Comparison of ENCODE assay signal across 8 mouse cellular contexts in the genomic region with DNA sequence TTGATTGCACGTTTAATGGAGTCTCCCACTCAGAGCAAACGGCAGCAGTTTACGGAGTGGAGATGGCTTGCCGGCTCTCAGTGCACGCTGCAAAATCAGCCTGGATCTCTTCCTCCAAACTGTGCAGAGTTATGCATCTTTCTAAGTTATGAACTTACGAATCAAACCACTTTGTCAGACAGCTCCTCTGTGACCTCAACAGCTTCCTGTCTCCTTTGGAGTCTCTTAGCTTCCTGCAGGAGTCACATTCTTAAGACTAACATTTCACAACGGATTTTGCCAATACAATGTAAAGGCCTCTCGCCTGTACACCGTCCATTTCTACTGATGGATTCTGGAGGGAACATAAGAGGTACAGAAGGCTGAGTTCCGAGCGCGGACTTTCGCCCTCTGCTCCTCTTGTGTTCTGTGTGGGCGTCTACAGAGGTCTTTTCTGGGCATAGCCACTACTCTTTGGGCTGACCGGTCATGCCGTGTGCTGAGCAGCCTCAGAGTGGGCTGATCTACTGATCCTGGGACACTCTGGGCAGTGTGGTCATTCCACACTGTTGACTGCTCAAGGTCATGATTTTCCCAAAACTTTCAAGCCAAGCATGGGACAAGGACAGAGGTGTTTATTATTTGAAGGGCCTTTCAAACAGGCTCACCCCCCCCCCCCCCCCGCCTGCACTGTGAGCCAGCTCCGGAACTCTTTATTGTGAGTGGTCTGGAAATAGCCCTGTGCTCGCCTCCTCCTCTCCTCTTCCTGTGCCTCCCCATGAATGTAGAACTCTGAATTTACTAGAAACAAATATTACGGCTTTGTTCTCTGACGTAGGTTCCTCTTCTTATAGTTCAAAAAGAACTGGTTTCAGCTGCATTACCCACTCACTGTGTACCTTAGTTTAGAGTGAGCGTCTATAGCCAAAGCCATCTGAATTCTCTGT.
DNase-seq lines count a peak whose midpoint lies in the region; ATAC-seq and TF ChIP-seq lines count a peak whose summit lies in the region.

No protein-coding gene starts in this region.

- 54% methylated on average over 22 of the region's 22 CpGs for WGBS in liver, adult 2 months
- 89% methylated on average over 22 of the region's 22 CpGs for WGBS in forebrain, embryonic 11.5 days

- no peak overlapping the region for H3ac ChIP-seq in myocyte (ENCODE audit: control insufficient read depth, insufficient read length)

- no peaks in the 10 kb centered on the region; the same call in 1 of the 2 replicates for H3K4me1 ChIP-seq in liver, adult 2 months (ENCODE audit: control insufficient read depth, insufficient read depth, low read length)
- H3K4me1 ChIP-seq in forebrain, embryonic 11.5 days (replicated peaks; ENCODE audit: control insufficient read depth, insufficient read depth, low read length) = peaks cover 8% of the 10 kb centered on the region; the same call in 1 of the 2 replicates

- DNase-seq in liver, adult 2 months (ENCODE audit: extremely low read depth, low read depth, low spot score) = peak; percentile 8
- no peak for DNase-seq in liver
- no peak for DNase-seq in forebrain, embryonic 11.5 days (ENCODE audit: low spot score)
- DNase-seq in layer of hippocampus, postnatal 25 days (ENCODE audit: extremely low spot score in 1 of 2, low spot score in 1 of 2) = no peak
- no peak for DNase-seq in gastrocnemius, postnatal 10 days
- no peak for DNase-seq in ovary, postnatal 36 days (ENCODE audit: low spot score)

- no peaks in the 10 kb centered on the region for H3K9me3 ChIP-seq in forebrain, embryonic 11.5 days (ENCODE audit: control insufficient read depth, low read length)

- no peaks in the 10 kb centered on the region for H3K36me3 ChIP-seq in liver, adult 2 months (ENCODE audit: control insufficient read depth, insufficient read depth, low read length)
- H3K36me3 ChIP-seq in forebrain, embryonic 11.5 days (ENCODE audit: control insufficient read depth, insufficient read depth, low read length) = no peaks in the 10 kb centered on the region; the same call in 1 of the 2 replicates
- H3K36me3 ChIP-seq in myocyte (ENCODE audit: control insufficient read depth, insufficient read depth) = peaks cover 33% of the 10 kb centered on the region

- no peak overlapping the region for H3K4me2 ChIP-seq in forebrain, embryonic 11.5 days (ENCODE audit: low read depth, low read length, severe bottlenecking)
- no peak overlapping the region for H3K4me2 ChIP-seq in myocyte (ENCODE audit: low read depth)

- H3K79me2 ChIP-seq in liver, adult 2 months (ENCODE audit: control insufficient read depth, insufficient read depth, low read length) = no peaks in the 10 kb centered on the region
- H3K79me2 ChIP-seq in myocyte (ENCODE audit: control insufficient read depth, insufficient read depth) = peaks cover 5% of the 10 kb centered on the region

- H3K27ac ChIP-seq in liver, adult 2 months (replicated peaks; ENCODE audit: insufficient read depth, low read depth, low read length) = peak overlapping the region; percentile 54
- H3K27ac ChIP-seq in forebrain, embryonic 11.5 days (ENCODE audit: low read depth, low read length) = no peak overlapping the region

- H3K27me3 ChIP-seq in liver, adult 2 months (ENCODE audit: control insufficient read depth, insufficient read depth, low read length) = no peaks in the 10 kb centered on the region
- H3K27me3 ChIP-seq in forebrain, embryonic 11.5 days (ENCODE audit: control insufficient read depth, insufficient read depth, low read length) = no peaks in the 10 kb centered on the region
- no peaks in the 10 kb centered on the region for H3K27me3 ChIP-seq in myocyte (ENCODE audit: control insufficient read depth, insufficient read depth, insufficient read length)

- no peak overlapping the region for H3K9ac ChIP-seq in liver, adult 2 months (ENCODE audit: low read depth, low read length)
- H3K9ac ChIP-seq in forebrain, embryonic 11.5 days (ENCODE audit: low read length) = no peak overlapping the region

- TF ChIP-seq POLR2A in liver, adult 2 months (IDR thresholded peaks at IDR 0.05; ENCODE audit: extremely low read depth, insufficient read depth, low read length) = no peak
- no peak for TF ChIP-seq POLR2A in myocyte (IDR thresholded peaks at IDR 0.05; ENCODE audit: insufficient read length, low read depth)

- no peak for TF ChIP-seq CTCF in liver, adult 2 months (IDR thresholded peaks at IDR 0.05; ENCODE audit: low read depth, low read length)

- peak; percentile 19; the same call in 1 of the 2 replicates for ATAC-seq in forebrain, embryonic 11.5 days (replicated peaks; ENCODE audit: low FRiP score)
- ATAC-seq in inflammation-experienced regulatory T-cells, adult 6 months = peak; percentile 70

- H3K4me3 ChIP-seq in liver, adult 2 months (ENCODE audit: insufficient read depth, low read depth, low read length) = no peak overlapping the region
- no peak overlapping the region for H3K4me3 ChIP-seq in forebrain, embryonic 11.5 days (ENCODE audit: low read depth, low read length)
- no peak overlapping the region for H3K4me3 ChIP-seq in myocyte

TF ChIP-seq in myocyte, 11 proteins besides CTCF, POLR2A, EP300 and RAD21:
- no peak for TF ChIP-seq E2F4 (IDR thresholded peaks at IDR 0.05; ENCODE audit: insufficient read depth)
- TF ChIP-seq TCF12 (IDR thresholded peaks at IDR 0.05; ENCODE audit: insufficient read depth, poor library complexity, severe bottlenecking) = no peak
- no peak for TF ChIP-seq MYOG (IDR thresholded peaks at IDR 0.05; ENCODE audit: control insufficient read depth in 1 of 3, insufficient read depth in 1 of 3, insufficient read length in 2 of 3, low read depth in 2 of 3)
- TF ChIP-seq POLR2AphosphoS2 (IDR thresholded peaks at IDR 0.05; ENCODE audit: insufficient read length, low read depth) = peak; percentile 37
